Mouse (Mus musculus) CD8-positive naive resting alpha-beta T cell, adult 2 months (primary cell): ENCODE data around the gene Rsad2.
"Not testable (repeated sequence)": the region's sequence is repeated elsewhere in the genome, so short reads cannot be mapped to it uniquely, and the experiment has no call there.

Source experiments
- DNase-seq, 2 experiments: peaks; one replicate each; pipeline ENCODE4 v3.0.0; 2022; ENCODE audit warnings: low read depth in 2 of 2, low spot score in 2 of 2

The Rsad2 gene

DNA sequence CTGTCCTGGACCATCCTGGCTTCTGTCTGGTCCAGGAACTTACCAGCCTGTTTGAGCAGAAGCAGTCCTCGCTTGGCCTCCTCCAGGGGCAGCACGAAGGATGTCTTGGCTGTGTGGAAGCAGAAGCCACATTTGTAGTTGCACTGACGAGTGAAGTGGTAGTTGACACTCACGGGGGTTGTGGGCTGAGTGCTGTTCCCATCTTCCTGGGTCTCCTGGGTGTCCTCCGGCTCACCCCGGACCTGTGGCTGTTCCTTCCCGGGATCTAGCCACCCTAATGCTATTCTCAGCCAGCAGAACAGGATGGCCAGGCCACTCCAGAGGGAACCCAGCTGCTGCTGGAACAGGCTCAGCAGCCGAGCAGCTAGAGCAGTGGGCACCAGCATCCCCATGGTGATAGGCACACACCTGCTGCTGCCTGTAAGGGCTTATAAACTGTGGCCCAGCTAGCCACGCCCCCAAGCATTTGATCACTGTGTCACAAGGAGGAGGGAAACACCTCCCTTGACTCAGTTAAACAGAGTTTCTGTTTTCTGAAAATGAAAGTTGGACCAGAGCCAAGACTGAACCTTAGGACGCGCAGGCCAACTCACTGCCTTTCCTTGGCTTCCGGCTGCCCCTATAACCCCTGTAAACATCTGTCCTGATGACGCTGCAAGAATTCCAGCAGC is at the start of gene Rsad2:
Gene Rsad2, minus strand, starts transcription at position 425 of the 671 bp plus-strand sequence.
- peak; percentile 73 for DNase-seq

DNA sequence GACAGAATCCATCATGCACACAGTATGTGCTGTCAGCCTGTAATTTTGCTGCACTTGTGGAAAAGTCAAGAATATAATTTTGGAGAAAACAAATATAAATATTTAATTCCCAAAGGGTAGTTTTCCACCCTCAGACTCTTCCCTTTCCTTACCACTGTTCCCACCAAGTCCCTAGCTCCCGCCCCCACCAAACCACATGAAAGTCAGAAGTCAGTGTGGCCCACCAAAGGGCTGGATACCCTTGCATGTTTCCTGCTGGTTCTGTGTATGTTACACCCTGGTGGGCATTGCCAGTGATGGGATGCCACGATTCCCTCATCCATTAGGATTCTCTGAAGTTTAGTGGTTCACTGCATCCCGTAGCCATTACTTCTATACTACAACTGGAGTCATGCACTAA is 44.8 kb upstream of the Rsad2 start:
- no peak for DNase-seq

- DNase-seq: no peak
Observed at GRCm38 (mm10) chr12:26489942-26490341, 33.7 kb upstream of the Rsad2 start.

- DNase-seq: no peak
Observed at GRCm38 (mm10) chr12:26488617-26489274, 32.5 kb upstream of the Rsad2 start.

GRCm38 (mm10) chr12:26487874-26488616 is 31.8 kb upstream of the Rsad2 start:
- no peak for DNase-seq

- not testable (repeated sequence) for DNase-seq
Observed at GRCm38 (mm10) chr12:26485738-26486580, 29.7 kb upstream of the Rsad2 start.

DNA sequence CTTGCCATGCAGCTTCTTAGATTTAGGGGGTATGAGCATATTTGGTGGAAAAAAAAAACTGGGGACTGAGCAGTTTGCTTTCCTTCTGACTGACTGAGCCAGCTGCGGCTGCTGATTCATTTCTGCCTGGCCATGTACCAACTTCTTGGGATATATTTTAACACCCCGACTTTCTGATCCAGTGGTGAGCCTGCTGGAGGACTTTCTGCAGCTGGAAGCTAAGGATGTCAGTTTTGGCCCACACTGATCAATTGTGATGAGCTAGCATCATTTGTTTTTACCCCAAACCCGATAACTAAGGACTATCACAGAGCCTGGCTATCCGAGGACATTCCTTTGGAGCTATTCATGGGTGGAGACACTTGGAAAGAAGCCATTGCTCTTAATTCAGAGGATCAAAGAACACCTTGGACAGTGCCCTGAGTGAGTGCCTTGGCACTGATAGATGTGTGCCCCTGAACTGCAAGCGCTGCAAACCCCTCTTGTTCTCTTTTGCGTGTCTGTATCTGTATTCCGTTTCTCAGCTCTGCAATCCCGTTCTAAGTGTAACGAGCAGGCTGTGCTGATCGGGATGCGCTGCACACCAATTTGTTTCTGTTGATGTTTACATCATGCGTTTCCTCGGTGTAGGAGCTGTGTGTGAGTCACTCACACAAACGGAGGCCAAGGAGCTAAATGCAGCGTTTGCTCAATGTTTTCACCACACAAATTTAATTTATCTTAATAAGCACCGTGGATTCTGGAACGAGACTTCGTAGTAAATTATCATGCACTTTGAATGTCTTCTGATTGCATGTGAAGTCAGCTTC is 22.1 kb upstream of the Rsad2 start:
- no peak for DNase-seq

DNA sequence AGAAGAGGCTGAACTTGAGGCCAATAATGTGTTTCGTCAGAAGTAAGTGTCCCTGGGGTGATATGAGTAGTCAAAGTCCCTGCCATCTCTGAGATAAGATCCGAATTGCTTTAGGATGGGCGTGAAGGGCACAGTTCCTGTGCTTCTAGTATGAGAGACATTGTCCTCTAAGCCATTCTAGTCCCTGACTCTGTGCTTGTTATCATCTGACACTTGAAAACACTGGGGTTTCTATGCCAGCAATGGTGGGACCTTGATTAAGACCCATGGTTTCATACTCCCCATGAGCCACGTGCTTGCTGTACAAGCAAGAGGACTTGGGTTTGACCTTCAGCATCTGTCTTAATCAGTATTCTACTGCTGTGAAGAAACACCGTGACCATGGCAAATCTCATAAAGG is 20.9 kb upstream of the Rsad2 start:
- DNase-seq: no peak

DNA sequence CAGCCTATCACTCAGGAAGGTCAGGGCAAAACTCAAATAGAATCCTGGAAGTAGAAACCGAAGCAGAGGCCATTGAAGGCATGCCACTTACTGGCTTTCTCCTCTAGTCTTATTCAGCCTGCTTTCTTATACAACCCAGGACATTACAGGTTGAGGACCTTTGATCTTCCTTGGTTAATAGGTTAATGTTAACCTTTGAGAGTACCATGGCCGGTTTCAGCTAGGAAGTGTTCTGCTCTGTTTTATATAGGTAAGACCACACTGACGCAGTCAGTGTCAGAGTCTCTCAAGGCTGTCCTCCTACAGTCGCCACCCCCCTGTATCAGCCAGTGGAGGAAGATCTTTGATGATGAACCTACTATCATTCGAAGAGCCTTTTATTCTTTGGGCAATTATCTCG is 17.5 kb upstream of the Rsad2 start:
- no peak for DNase-seq

DNA sequence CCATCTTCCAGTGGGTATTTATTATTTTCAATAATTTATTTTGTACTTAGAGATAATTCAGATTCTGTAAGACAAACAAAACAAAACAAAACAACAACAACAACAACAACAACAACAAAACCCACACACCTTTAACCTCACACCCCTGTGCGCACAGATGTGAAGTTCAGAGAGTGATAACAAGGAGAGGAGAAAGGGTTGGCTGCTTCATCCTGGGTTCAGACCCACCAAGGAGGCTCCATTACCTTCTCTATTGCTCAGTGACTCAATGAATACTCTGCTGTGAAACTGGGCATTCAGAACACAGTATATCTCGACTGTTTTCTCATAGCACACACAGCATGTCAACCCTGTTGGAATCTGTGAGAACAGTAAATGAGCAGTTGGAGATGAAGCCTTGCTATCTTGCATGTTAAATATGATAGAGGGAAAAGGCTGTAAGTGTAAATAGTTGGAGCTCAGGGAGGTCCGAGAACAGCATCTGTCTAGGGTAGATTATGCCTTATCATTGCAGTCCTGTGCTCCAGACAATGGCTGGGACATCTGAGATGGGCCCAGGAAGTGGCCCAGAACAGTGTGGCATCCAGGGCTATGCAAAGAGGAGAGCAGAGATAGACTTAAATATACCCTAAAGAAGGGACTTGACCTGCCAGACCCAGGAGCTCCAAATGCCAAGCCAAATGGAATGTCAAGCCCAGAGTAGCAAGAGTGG is 16.7 kb upstream of the Rsad2 start:
- DNase-seq: no peak

DNA sequence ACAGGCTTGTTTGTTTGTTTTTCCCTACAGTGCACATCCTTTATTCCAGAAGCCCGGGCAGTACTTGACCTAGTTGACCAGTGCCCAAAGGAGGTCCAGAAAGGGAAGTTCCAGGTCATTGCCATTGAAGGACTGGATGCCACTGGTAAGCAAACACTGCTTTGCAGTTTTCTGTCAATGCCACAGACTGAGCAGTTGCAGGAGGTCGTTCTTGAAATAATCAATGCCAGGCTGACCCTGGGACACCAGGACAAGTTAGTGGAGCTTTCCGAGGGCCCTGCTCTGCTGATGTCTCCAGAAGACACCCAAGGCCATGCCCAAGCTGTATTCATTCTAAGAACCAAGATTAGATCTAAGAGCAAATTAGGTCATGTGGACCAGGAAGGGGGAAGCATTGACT is 15.1 kb upstream of the Rsad2 start:
- DNase-seq: no peak

DNA sequence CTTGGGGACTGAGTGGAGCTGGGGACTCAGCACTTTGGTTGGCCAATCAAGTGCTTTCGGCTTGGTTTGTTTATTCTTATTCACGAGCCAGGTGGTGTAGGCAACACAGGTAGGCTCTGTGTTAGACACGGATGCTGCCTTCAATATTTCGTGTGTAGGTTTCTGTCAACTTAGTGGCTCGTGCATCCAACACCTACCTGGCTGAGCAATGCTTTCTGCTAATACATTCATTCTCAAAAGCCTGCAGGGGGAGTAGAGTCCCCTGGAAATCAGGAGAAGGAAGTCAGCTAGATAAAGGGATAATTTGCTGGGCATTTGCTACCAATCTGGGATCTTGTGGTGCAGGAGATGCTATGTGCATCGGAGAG is 13.8 kb upstream of the Rsad2 start:
- no peak for DNase-seq

- DNase-seq: peak; percentile 61 to 71
Observed at GRCm38 (mm10) chr12:26469098-26470041, 13.1 kb upstream of the Rsad2 start, which contains the start of gene Cmpk2. Gene Cmpk2 (plus strand): TSS chr12:26469204.

- DNase-seq: no peak
Observed at GRCm38 (mm10) chr12:26465600-26465999, 9.3 kb upstream of the Rsad2 start.

DNA sequence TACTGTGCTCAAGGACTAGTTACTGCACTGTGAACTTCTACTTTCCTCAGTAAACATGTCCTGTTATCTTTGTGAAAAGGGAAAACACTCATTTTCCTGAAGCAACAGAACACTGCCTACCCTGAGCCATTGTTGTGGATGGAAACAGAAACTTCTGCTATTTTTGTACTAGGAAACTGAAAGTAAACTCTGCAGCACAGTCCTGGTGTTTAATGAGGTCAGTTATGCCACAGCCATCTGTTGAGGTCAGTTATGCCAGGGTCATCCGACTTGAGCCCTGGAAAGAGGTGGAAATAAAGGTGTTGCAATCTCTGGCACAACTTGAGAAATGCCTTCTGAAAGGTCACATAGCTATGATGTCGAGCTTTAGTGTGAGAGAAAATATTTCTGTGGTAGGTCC is 3.8 kb upstream of the Rsad2 start:
- DNase-seq: no peak

DNA sequence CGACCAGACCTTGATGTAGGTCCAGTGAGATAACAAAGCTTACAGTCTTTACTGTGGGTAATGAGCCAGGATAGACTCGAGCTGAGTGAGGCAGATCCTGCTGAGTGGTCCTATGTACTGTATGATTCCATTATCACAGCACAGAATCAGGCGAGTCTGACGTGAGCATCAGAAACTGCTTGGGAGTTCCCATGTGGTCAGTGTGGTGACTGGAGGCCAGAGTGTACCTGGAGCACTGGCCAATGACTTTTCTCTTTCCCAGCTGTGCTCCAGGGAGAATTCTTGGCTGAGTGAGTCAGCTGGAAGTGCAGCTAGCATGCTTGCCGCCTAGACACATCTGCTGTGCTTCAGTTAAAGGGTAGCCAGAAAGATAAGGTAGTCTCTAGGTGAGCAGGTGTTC is 1.6 kb downstream of the Rsad2 start:
- no peak for DNase-seq

DNA sequence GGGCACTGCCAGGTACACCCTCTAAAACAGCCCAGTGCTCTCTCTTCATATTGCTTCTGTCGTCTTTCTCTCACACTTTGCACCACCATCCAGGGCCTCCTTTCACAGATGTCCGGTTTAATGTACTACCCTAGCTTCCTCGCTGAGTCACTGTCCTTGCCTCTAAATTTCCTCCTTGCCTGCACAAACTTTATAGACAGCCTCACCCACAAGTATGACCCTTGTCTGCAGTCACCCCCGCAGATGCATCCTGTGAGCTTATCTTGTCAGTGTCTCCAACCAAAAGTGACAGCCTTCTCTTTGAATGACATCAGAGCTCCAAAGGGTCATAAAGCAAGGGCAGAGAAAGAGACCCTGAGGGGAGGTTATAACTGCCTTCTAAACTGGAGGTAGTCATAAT is 3.3 kb downstream of the Rsad2 start:
- no peak for DNase-seq

DNA sequence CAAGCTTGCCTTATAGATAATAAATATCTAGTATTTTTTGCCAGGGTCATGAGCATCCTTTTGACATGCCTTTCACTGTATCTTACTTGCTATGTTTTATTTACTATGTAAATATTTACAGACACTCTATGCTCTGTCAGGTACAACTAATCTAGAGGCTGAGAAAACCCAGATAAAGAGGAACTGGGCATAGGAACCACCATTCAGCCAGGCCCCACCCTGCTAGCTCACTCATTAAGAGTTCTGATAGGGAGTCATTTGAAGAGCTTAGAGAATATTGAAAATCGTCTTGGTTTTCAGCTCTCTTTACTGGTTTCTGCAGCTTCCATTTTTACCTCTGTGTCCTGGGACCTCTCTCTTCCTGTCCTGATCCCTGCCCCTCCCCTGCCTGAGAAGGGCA is 5.1 kb downstream of the Rsad2 start:
- DNase-seq: no peak

DNA sequence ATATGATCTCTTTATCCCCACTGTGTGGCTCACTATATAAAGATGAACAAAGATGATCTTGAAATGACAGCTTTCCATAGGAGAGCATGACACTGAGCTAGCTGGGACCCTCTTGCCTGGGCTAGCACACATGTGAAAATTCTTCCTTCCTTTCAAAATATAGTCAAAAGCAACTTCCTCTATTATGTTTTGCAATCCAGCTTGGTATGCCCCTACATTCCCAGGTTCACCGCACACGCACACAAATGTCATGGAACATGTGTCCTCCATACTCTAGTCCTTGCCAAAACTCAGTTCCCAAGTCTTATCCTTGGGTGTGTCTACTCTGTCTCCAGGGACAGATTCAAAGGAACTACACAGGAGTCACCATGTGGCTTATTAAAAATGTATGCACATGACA is 6.8 kb downstream of the Rsad2 start:
- DNase-seq: no peak
